Mouse (Mus musculus) C2C12 (cell line): ENCODE measurements at regions not wholly inside any gene's neighbourhood (a gene's known extent, or its start where the extent isn't known, plus 50 kb on each side); places are given as distances from the start of the nearest gene placed in this dataset.

ENCODE experiments used
- CTCF ChIP-seq: IDR thresholded peaks from one replicate; pipeline ENCODE4 v1.5.1; 2011; ENCODE audit not compliant: control insufficient read depth, insufficient read depth, insufficient read length
- FOSL1 ChIP-seq: IDR thresholded peaks from one replicate; pipeline ENCODE4 v1.8.0; 2011; ENCODE audit warnings: mild to moderate bottlenecking, low read length; ENCODE audit not compliant: poor library complexity, insufficient read depth, severe bottlenecking
- MYOD1 ChIP-seq: IDR thresholded peaks from one replicate; pipeline ENCODE4 v1.6.1; 2011; ENCODE audit warnings: low read depth; ENCODE audit not compliant: control insufficient read depth, insufficient read length
- USF1 ChIP-seq: IDR thresholded peaks from one replicate; pipeline ENCODE4 v1.6.1; 2011; ENCODE audit warnings: low read depth, mild to moderate bottlenecking, control low read depth, moderate library complexity

- TF ChIP-seq CTCF (no peak), USF1 (no peak), FOSL1 (no peak), MYOD1 (no peak)
Measured at GRCm38 (mm10) chr2:171818504-171818903, 224.8 kb downstream of the Cbln4 start.
